Mouse (Mus musculus) liver, adult 2 months (tissue): ENCODE measurements around the gene Lrrc34.

Experiments
- CTCF ChIP-seq: fragments of 200-500 bp; IDR thresholded peaks from 2 replicates; pipeline ENCODE4 v1.5.1; 2011; ENCODE audit warnings: low read depth, low read length, control low read depth
- POLR2A ChIP-seq: fragments of 200-500 bp; IDR thresholded peaks from 2 replicates; pipeline ENCODE4 v1.6.1; 2011; ENCODE audit warnings: low read length, control low read depth; ENCODE audit not compliant: insufficient read depth; ENCODE audit errors: extremely low read depth

DNA sequence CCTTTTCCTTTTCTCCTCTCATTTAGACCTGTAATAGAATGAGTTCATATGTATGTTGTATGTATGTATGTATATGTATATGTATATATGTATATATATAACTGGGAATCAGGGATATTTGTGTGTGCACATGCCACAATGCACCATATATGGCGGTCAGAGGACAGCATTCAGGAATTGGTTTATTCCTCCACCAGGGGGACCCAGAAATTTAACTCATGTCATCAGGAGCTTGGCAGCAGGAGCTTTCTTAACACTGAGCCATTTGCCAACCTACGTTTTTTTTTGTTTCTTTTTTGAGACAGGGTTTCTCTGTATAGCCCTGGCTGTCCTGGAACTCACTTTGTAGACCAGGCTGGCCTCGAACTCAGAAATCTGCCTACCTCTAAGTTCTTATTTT, 14.0 kb downstream of the Lrrc34 start:
- TF ChIP-seq POLR2A = no peak
- no peak for TF ChIP-seq CTCF
